Mouse (Mus musculus) brain, adult 2 months (tissue): ENCODE measurements around the gene Cacna1c.

Experiments
- DNase-seq: peaks from one replicate; pipeline ENCODE4 v3.0.0; 2011; ENCODE audit warnings: low read depth, low spot score

The Cacna1c gene

DNA sequence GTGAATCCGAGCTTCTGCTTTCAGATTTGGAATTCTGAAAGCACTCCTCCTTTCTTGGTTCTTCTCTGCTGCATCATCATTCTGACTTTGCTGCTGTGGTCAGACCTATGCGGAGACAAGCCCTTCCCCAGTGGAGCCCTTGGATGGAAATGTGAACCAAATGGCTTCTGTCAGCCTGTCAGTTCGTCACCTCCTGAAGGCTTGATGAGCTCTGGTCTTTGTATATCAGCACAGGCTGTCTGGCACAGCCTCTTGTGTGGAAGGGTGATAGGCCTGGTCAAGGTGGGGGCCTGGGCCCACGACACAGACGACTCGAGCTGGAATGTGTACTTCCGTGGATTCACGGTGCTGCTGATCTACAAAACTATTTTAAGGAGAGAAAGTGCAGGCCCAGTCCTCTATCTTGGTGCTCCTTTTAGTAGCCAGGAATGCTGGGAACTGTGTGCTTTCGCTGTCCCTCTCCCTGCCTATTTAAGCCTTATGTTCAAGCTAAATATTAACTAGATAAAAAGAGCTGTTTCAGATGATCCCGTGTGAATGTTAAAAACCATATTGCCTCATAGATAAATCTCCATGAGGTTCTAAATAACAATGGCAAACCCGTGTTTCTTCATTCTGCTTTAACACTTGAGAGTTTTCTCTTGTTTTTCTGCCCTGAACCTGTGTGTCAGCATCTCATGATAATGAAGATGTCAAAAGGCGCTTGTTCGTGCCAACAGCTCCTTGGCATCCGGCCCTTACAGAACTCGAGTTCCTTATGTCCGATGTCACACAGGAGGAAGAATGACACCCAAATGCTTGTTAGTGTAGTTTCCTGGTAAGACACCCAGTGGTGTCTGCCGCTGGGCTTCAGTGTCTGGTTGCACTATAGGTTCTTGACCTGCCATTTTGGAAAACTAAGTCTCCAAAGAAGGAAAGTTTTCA lies at the start of gene Cacna1c:
TSS of gene Cacna1c (minus strand) at position 37 of the 924 bp plus-strand sequence.
- no peak for DNase-seq

- peak; percentile 86 for DNase-seq
These were observed 44.9 kb upstream of the Cacna1c start for GRCm38 (mm10) chr6:119240871-119241705.

DNA sequence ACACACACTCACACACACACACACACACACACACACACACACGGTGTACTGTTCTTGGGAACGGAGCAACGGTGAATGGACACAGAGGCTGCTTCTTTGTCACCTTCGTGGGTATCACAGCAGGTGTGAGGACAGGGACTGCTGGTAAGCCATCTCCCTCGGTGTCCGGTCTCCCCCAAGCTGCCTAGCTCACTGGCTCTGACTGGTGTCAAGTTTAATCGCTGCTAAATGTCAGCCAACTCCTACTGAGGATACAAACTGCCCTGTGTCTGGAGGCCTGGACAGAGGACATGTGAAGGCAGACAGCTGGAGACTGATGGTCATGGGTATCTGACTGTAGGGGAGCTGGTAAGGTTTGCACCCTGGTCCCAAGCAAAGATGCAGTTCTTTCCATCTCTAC lies 44.0 kb upstream of the Cacna1c start:
- DNase-seq, result no peak

- DNase-seq, result peak; percentile 60
These were observed 43.3 kb upstream of the Cacna1c start for GRCm38 (mm10) chr6:119239341-119240005.

GRCm38 (mm10) chr6:119237427-119237989 lies 41.3 kb upstream of the Cacna1c start:
- peak; percentile 87 for DNase-seq

DNA sequence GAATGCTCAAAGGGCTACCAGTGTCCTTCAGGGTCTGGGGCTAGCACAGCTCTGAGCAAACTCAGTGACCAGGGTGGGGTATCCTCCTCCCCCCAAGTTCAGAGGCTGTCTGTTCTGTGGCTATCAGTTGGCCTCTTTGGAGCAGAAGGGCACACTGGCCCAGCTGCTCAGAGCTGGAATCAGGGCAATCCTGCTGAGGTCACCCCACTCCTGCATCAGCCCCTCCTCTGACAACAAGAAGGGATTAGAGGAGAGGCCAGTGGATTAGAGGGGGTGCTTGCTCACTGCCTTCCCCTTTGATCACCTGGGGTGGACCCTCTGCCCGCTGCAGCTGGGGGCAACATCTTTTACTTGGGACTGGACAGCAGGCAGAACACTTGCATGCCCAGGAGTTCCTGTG lies 40.0 kb upstream of the Cacna1c start, which contains the start of gene Cacna2d4:
TSS of gene Cacna2d4 (plus strand) at position 286 of the 400 bp plus-strand sequence.
- no peak for DNase-seq

DNA sequence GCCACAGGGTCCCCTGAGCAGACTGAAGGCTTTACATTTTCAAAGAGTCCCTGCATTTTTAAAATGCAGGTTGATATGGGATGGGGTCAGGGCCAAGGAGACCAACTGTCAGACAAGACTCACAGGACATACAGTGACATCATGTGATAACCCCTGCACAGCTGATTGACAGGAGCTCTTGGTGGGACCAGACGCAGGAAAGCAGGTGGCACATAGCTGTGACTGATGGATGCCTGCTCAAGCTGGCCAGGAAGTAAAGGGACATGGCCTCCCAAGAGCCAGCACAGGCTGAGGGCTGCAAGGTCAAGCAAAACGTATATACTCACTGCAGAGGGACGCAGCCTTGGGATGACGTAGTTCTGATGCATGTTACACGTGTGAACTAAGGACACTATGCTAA lies 39.2 kb upstream of the Cacna1c start:
- no peak for DNase-seq

GRCm38 (mm10) chr6:119233066-119233465 lies 36.8 kb upstream of the Cacna1c start:
- no peak for DNase-seq

DNA sequence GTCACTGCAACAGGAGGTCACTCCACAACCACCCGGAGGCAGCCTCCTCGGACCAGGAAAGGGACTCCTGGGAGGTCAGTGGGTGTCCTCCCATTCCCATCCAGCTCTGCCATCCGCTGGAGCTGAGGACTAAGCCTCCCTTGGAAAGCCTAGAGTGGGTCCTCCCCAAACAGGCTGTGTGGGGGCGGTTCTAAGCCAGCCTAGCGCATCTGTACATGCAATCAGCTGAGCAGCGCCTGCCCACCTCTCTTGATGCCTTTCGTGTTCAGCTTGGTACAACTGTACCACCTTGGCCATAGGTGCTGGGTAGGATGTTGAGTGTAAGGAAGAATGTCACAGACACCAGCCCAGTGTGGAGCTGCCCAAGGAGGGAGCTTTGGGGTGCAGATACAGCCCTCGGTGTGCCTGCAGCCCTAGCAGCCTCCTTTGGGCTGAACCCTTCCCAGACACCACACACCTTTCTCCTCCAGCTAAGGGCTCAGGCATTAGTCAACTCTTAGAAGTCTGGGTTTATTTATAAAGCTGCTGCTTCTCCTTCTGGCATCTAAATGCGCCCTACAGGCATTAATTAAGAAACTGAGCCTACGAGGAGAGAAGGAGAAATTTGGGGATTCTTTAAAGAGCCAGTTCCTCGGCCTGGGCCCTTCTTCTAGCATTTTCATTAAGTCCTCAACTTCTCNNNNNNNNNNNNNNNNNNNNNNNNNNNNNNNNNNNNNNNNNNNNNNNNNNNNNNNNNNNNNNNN lies 32.8 kb upstream of the Cacna1c start:
- DNase-seq, result peak; percentile 68

- no peak for DNase-seq
These were observed 30.8 kb upstream of the Cacna1c start for GRCm38 (mm10) chr6:119227001-119227400.

DNA sequence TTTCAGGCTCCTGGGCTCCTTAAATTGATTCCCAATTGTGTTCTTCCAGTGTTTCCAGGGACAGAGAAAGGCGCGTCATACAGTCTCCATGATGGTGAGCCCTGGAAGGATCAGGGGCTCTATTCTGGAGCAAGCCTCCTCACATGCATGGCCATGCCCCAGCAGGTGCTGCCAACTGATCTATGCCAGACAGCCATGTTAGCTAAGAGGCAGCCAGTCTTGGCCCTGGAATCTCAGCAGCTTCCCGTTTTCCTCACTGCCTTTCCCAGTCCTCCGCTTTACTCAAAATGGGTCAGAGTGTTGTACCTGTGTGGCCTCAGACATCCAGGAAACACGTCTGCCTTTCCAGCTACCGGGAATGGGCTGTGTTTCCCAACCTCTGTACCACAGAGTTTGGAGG lies 29.5 kb upstream of the Cacna1c start:
- no peak for DNase-seq

- DNase-seq, result no peak
These were observed 29.0 kb upstream of the Cacna1c start for GRCm38 (mm10) chr6:119225226-119225625.

GRCm38 (mm10) chr6:119224451-119225195 lies 28.4 kb upstream of the Cacna1c start:
- DNase-seq, result peak; percentile 74

DNA sequence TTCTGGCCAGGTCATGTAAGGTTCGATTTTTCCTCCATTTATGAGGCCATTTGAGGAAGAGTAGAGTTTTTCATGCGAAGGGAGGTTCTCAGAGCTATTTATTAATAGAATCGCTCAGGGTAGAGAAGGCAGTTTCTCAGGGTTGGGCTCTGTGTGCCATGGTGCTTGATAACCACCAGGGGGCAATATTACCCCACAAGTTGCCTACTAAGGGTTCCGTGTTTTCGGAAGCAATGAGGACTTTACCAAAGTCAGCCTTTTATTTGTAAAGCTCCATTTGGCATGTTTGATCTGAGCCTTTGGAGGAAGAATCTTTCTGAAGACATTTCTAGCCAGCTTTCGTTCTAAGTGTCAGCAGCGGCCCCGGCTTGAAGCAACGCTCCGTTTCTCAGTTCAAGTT lies 24.1 kb upstream of the Cacna1c start:
- peak; percentile 90 for DNase-seq

DNA sequence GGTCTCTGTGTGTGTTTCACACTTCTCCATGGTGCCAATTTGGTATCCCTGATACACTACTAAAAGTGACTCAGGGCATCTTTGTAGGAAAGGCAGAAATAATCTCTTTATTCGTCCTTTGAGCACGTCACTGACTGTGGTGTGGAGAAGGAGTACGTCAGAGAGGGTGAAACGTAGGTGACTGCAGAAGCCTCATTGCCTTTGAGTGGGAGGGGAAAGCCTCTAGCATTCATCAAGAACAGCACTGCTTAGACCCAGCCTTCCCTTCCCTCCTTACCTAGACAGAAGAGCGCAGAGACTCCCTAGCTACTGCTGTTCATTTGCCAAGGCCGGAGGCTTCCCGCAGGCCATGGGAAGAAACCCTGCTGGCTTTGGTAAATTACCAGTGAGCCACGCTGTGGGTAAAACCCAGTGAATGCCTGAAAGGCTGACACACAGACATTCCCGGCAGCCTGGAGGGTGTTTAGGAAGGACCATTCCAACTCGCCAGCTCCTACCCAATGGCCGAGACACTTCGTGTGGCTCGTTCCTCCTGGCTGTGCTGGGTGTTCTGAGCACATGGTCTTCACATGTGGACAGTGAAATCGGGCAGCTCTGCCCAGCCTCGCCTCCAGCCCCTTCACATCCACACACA lies 23.1 kb upstream of the Cacna1c start:
- DNase-seq, result peak; percentile 74

DNA sequence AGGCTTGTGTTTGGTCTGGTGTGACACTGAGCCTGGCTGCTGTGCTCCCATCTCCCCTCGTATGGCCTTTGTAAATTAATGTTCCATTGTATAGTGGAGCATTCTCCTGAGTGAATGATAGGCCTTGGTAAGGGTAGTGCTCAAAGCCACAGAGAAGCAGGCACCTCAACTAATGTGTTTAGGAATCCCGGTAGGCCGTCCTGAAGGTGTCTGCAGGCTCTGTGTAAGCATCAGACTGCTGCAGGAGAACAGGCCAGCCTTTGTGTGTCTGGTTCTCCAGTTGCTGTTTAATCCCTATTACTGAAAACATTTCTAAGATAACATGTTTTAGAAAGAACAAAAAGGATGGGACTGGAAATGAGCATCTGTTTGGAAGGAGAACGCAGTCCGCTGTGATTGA lies 22.4 kb upstream of the Cacna1c start:
- no peak for DNase-seq

DNA sequence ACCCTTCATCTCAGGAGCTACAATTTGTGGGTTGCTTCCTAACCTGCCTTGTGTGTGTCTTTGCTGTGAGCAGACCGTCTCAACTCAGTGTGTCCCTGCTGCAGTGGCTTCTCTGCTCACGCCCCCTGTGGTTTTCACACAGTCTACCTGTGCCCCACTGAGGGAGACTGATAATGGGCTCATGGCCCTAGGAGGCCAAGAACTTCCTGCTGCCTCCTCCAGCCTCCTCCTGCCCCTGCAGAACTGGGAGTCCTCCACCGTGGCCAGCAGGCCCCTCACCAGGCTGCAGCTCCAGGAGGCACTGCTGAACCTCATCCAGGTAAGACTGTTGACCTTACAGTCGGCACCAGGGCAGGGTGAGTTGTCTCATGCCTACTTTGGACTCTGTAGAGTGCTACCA lies 21.4 kb upstream of the Cacna1c start:
- DNase-seq, result no peak

DNA sequence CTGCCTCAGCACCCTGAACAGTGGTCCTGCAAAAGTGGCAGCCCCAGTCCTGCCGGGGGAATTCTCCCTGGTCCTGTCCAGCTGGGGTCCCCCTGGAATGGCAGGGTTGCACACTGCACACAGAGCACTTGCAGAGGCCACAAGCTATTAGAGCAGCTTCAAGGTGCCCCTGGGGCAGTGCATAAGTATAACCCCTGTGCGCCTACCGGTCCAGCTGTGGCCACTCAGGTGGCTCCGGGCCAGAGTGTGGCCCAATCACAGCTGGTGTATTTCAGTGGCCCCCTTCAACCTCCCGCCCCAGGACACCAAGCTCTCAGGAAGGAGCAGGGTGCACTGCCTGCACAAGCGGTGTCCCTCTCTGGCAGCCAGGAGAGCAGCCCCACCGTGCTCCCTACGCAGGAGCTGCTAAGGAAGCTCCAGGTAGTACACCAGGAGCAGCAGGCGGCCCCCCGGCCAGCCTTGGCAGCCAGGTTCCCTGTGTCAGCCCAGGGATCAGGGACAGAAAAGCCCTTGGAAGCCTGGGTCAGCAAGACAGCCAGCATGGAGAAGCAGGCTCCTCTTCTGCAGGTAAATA lies 18.9 kb upstream of the Cacna1c start:
- DNase-seq, result no peak

- peak; percentile 71 for DNase-seq
These were observed 18.0 kb upstream of the Cacna1c start for GRCm38 (mm10) chr6:119214190-119214589.
